ENCODE assay signal across 8 mouse cellular contexts in the genomic region with DNA sequence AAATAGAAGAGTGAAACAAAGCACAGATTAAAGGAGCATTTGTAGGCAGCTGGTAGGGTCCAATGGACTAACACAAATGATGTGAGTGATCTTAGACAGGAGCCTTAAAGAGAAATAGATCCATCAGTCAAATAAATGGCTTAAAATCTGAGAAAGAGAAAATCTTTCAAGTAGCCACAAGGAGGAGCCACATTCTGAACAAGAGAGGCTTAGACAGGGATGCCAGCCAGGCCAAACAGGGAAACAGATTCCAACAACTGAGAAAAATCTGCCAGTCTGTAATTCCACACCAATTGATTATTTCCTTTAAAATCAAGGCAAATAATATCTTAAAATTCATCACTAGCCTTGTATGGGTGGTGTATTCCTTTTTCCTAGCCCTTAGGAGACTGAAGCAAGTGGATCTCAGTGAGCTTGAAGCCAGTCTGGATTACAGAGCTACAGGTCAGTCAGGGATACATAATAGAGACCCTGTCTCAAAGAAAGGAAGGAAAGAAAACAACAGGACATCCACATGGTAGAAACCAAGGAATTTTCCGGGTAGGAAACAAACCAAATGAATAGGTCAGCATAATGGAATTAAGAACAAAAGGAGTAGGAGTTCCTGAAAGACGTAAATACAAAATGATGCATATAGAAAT. TPM values are rescaled to one million over a fixed set of nuclear protein-coding genes. Genes with fewer than 3 reads are reported as not detected.
DNase-seq lines count a peak whose midpoint lies in the region; ATAC-seq and TF ChIP-seq lines count a peak whose summit lies in the region.
"Had no signal": no experiment of that assay in that cellular context is flagged by ENCODE, and none has a peak within 500 bp of the region (broad histone marks: within the 10 kb centered on the region; RNA-seq: fewer than 3 reads in every experiment).

No protein-coding gene starts in this region.

- no peak overlapping the region for H3K4me3 ChIP-seq in left cerebral cortex, adult 2 months
- no peak overlapping the region for H3K4me3 ChIP-seq in midbrain, embryonic 14.5 days (replicated peaks; ENCODE audit: low read depth, low read length)

- POLR2A ChIA-PET in Patski (lab: Charles Lee), result interaction anchor here (0.6 to 0.8 kb wide), 2 partner anchors 13 to 20 kb away, joined by 4 to 5 read pairs; no protein-coding TSS in a partner anchor

- WGBS in midbrain, embryonic 14.5 days, result 83% methylated on average over 2 of the region's 2 CpGs

- H3K9ac ChIP-seq in midbrain, embryonic 14.5 days (replicated peaks; ENCODE audit: low read length), result no peak overlapping the region

- intact Hi-C loops in left cerebral cortex, adult 2 months (cut with DNase I), result loop anchor here (5.0 to 10.0 kb wide), 2 partner anchors 55 to 322 kb away; partner anchors contain the start of gene Kat2b

- H3K36me3 ChIP-seq in midbrain, embryonic 14.5 days (ENCODE audit: control insufficient read depth, insufficient read depth, low read length), result no peaks in the 10 kb centered on the region

- in situ Hi-C loops in Patski (cut with MboI; ENCODE audit: low pct_unique_long_range_greater_than_20kb), result loop anchor here (5.0 to 10.0 kb wide), 3 partner anchors 112 to 322 kb away; no protein-coding TSS in a partner anchor

- no peaks in the 10 kb centered on the region for H3K9me3 ChIP-seq in midbrain, embryonic 14.5 days (ENCODE audit: control insufficient read depth, low read length)

- no peak for DNase-seq in left cerebral cortex, adult 2 months (ENCODE audit: extremely low spot score in 1 of 2, low spot score in 2 of 2)
- DNase-seq in left cerebral cortex, adult 8-10 months (ENCODE audit: low spot score in 2 of 2), result no peak
- DNase-seq in Patski (ENCODE audit: low read depth, low spot score), result no peak
- DNase-seq in cerebellum, postnatal 36 days, result peak; percentile 25 to 39
- DNase-seq in induced T-regulatory cell, adult 2 months (ENCODE audit: low read depth), result peak; percentile 37
- peak; percentile 72 for DNase-seq in midbrain, embryonic 14.5 days
- no peak for DNase-seq in spleen, postnatal 36 days (ENCODE audit: low spot score in 2 of 2)

- no peaks in the 10 kb centered on the region for H3K27me3 ChIP-seq in Patski
- no peaks in the 10 kb centered on the region for H3K27me3 ChIP-seq in midbrain, embryonic 14.5 days (ENCODE audit: control insufficient read depth, insufficient read depth, low read length)

- H3K4me2 ChIP-seq in midbrain, embryonic 14.5 days (ENCODE audit: low read length), result no peak overlapping the region

- peak; percentile 63 for TF ChIP-seq CTCF in left cerebral cortex, adult 2 months (IDR thresholded peaks at IDR 0.05)
- peak; percentile 59 for TF ChIP-seq CTCF in Patski (IDR thresholded peaks at IDR 0.05)

- CTCF ChIA-PET in Patski (lab: Charles Lee), result interaction anchor here (1.4 to 2.4 kb wide), 4 partner anchors 10 to 19 kb away, joined by 3 to 6 read pairs (median 4); no protein-coding TSS in a partner anchor

- H3K27ac ChIP-seq in left cerebral cortex, adult 2 months, result no peak overlapping the region
- no peak overlapping the region for H3K27ac ChIP-seq in midbrain, embryonic 14.5 days (replicated peaks; ENCODE audit: low read depth, low read length)

- H3K4me1 ChIP-seq in midbrain, embryonic 14.5 days (ENCODE audit: control insufficient read depth, insufficient read depth, low read length), result no peaks in the 10 kb centered on the region

- peak; percentile 51 for ATAC-seq in Patski
- ATAC-seq in midbrain, embryonic 14.5 days (ENCODE audit: low FRiP score, low TSS enrichment), result no peak

RNA-seq across cellular contexts. Expression of gene Pp2d1, which starts 26.8 kb away (rescaled TPM):
- not detected for total RNA-seq in left cerebral cortex, adult 2 months (2021)
- under 1 TPM in 1 of 4 experiments, not detected in 3; 0.15 TPM for total RNA-seq in left cerebral cortex, adult 8-10 months (2022)
- 0.12 TPM for polyA plus RNA-seq in Patski (2021)
- 0.49 and 0.66 TPM in 2 replicates for polyA plus RNA-seq in midbrain, embryonic 14.5 days (2014; fragmentation: Nextera tagmentation; extraction: Ambion mirVana)
- total RNA-seq: layer of hippocampus, adult 8-10 months had no signal

RNA-seq across cellular contexts. Expression of gene Rab5a, which starts 33.4 kb away (rescaled TPM):
- 100 to 1,000 TPM; 117 to 125 TPM for total RNA-seq in left cerebral cortex, adult 2 months (2021)
- total RNA-seq in left cerebral cortex, adult 8-10 months (2022), result 100 to 1,000 TPM; 114 to 132 (median 121) TPM
- 93.7 TPM for polyA plus RNA-seq in Patski (2021)
- 105 and 110 TPM in 2 replicates for polyA plus RNA-seq in midbrain, embryonic 14.5 days (2014; fragmentation: Nextera tagmentation; extraction: Ambion mirVana)

RNA-seq across cellular contexts. Expression of gene Efhb, which starts 49.3 kb away (rescaled TPM):
- under 1 TPM; 0.11 to 0.26 TPM for total RNA-seq in left cerebral cortex, adult 2 months (2021)
- under 1 TPM; 0.16 to 0.56 (median 0.26) TPM for total RNA-seq in left cerebral cortex, adult 8-10 months (2022)
- polyA plus RNA-seq in Patski (2021), result 0.18 TPM
- polyA plus RNA-seq in midbrain, embryonic 14.5 days (2014; fragmentation: Nextera tagmentation; extraction: Ambion mirVana), result 0.94 and 0.97 TPM in 2 replicates

RNA-seq across cellular contexts. Expression of gene Kat2b, which starts 54.2 kb away (rescaled TPM):
- 10 to 100 TPM; 17.1 to 18.4 TPM for total RNA-seq in left cerebral cortex, adult 2 months (2021)
- 10 to 100 TPM; 16.8 to 35.3 (median 24.3) TPM for total RNA-seq in left cerebral cortex, adult 8-10 months (2022)
- polyA plus RNA-seq in Patski (2021), result 53.3 TPM
- polyA plus RNA-seq in midbrain, embryonic 14.5 days (2014; fragmentation: Nextera tagmentation; extraction: Ambion mirVana), result 9.2 and 9.4 TPM in 2 replicates

Comparison
In these comparisons a context has a peak if more than half of its experiments do, and no peak if none do; other contexts are left out.
1. DNase-seq: peak in cerebellum, postnatal 36 days (2 of 2), induced T-regulatory cell, adult 2 months (single experiment) and midbrain, embryonic 14.5 days (single experiment); none in left cerebral cortex, adult 2 months (0 of 2), left cerebral cortex, adult 8-10 months (0 of 2), Patski (single experiment) and spleen, postnatal 36 days (0 of 2).